16 mouse cellular contexts compared by ENCODE assay signal in the genomic region with DNA sequence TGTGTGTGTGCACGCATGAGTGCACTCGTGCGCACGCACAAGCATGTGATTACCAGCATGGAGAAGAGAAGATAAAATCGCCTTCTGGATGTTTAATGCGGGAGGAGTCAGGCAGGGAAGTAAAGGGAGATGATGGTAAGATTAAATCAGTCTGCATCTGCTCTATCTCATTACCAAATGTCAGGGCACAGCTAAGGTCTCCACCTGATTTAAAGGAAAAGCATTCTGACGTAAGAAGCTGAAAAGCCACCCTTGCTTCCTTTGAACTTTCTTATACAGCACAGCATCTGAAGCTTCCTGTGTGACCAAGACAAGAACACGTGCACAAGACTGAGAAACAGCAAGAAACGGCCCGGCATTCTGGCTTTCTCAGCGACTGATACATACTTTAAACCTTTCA.
"Had no signal": no experiment of that assay in that cellular context is flagged by ENCODE, and none has a peak within 500 bp of the region (broad histone marks: within the 10 kb centered on the region; RNA-seq: fewer than 3 reads in every experiment).

No protein-coding gene starts in this region.

- H3K4me1 ChIP-seq: limb, embryonic 15.5 days; liver, embryonic 12.5 days; stomach, embryonic 15.5 days had no signal

- ATAC-seq: liver, embryonic 12.5 days; midbrain, embryonic 13.5 days had no signal

- H3K9ac ChIP-seq: limb, embryonic 15.5 days; liver, embryonic 12.5 days; lung, embryonic 14.5 days; midbrain, embryonic 13.5 days; neural tube, embryonic 12.5 days; stomach, embryonic 15.5 days had no signal

- H3K9me3 ChIP-seq: limb, embryonic 15.5 days; liver, embryonic 12.5 days; midbrain, embryonic 13.5 days; neural tube, embryonic 12.5 days; stomach, embryonic 15.5 days had no signal

- H3K4me3 ChIP-seq: limb, embryonic 15.5 days; liver, embryonic 12.5 days; midbrain, embryonic 13.5 days; myocyte; neural tube, embryonic 12.5 days; stomach, embryonic 15.5 days had no signal

- H3K4me2 ChIP-seq: limb, embryonic 15.5 days; liver, embryonic 12.5 days; lung, embryonic 14.5 days; midbrain, embryonic 13.5 days; neural tube, embryonic 12.5 days; stomach, embryonic 15.5 days had no signal

- H3K27ac ChIP-seq: limb, embryonic 15.5 days; liver, embryonic 12.5 days; midbrain, embryonic 13.5 days; neural tube, embryonic 12.5 days; stomach, embryonic 15.5 days had no signal

- H3K36me3 ChIP-seq: limb, embryonic 15.5 days; liver, embryonic 12.5 days; midbrain, embryonic 13.5 days; neural tube, embryonic 12.5 days; stomach, embryonic 15.5 days had no signal

- H3K27me3 ChIP-seq: limb, embryonic 15.5 days; liver, embryonic 12.5 days; midbrain, embryonic 13.5 days; neural tube, embryonic 12.5 days; stomach, embryonic 15.5 days had no signal

- DNase-seq: kidney, adult 2 months; kidney, postnatal 25 days; layer of hippocampus, adult 9-11 months; layer of hippocampus, postnatal 36 days; lung, embryonic 14.5 days; lung, postnatal 10 days; retina, postnatal 1 day; right cerebral cortex, postnatal 14 days; thymus, adult 2 months; thymus, postnatal 36 days had no signal
